Mouse (Mus musculus): ENCODE data around the gene Zfy1. TPM values are rescaled to one million over a fixed set of nuclear protein-coding genes. Genes with fewer than 3 reads are reported as not detected.
"Not testable (repeated sequence)": the region's sequence is repeated elsewhere in the genome, so short reads cannot be mapped to it uniquely, and the experiment has no call there.

Zfy1 gene
- total RNA-seq (2021) = not detected
- long read RNA-seq, experiment 1 = 0 reads
- long read RNA-seq, experiment 2 = 0 reads

GRCm38 (mm10) chrY:797309-797708 is at the start of gene Zfy1:
Gene Zfy1 (minus strand): TSS chrY:797409.
- H3K27ac ChIP-seq; DNase-seq (ENCODE audit: low spot score in 2 of 2); H3K4me3 ChIP-seq: not testable (repeated sequence)

- Histone ChIP-seq H3K27ac (no peak within 1 kb of the TSS), H3K4me3 (no peak within 1 kb of the TSS)
- TF ChIP-seq CTCF (conservative IDR thresholded peaks at IDR 0.05) = no peak
- DNase-seq (ENCODE audit: low spot score in 2 of 2) = no peak
Observed at GRCm38 (mm10) chrY:818396-818795, 21.2 kb upstream of the Zfy1 start, which contains the start of gene Uba1y. Gene Uba1y (plus strand): TSS chrY:818649.

GRCm38 (mm10) chrY:808991-809661 is 11.9 kb upstream of the Zfy1 start:
- H3K4me3 ChIP-seq = no peak overlapping the region
- no peak for TF ChIP-seq CTCF (conservative IDR thresholded peaks at IDR 0.05)
- DNase-seq (ENCODE audit: low spot score in 2 of 2) = no peak
- H3K27ac ChIP-seq = no peak overlapping the region

Other genes starting within 250 kb of the Zfy1 start
- gene Uba1y, start 21.2 kb upstream of the Zfy1 start, total RNA-seq (2021) = not detected
- 10 to 100 TPM in 1 of 2 experiments, not detected in 1; 17.3 TPM for gene Kdm5d, start 100.4 kb upstream of the Zfy1 start, total RNA-seq (2021)
- gene Eif2s3y, start 213.1 kb upstream of the Zfy1 start, total RNA-seq (2021) = 10 to 100 TPM in 1 of 2 experiments, not detected in 1; 66.7 TPM